Mouse (Mus musculus) embryonic fibroblast, embryonic 13.5 days (primary cell): ENCODE measurements at regions not wholly inside any gene's neighbourhood (a gene's known extent, or its start where the extent isn't known, plus 50 kb on each side); places are given as distances from the start of the nearest gene placed in this dataset.

Source experiments
- CTCF ChIP-seq: IDR thresholded peaks from 2 replicates; pipeline ENCODE4 v1.5.1; 2011; ENCODE audit warnings: mild to moderate bottlenecking, control low read depth, low read length, moderate library complexity, borderline replicate concordance; ENCODE audit not compliant: insufficient read depth
- POLR2A ChIP-seq: IDR thresholded peaks from 2 replicates; pipeline ENCODE4 v1.6.1; 2011; ENCODE audit warnings: low read depth, mild to moderate bottlenecking, control low read depth, low read length, moderate library complexity

DNA sequence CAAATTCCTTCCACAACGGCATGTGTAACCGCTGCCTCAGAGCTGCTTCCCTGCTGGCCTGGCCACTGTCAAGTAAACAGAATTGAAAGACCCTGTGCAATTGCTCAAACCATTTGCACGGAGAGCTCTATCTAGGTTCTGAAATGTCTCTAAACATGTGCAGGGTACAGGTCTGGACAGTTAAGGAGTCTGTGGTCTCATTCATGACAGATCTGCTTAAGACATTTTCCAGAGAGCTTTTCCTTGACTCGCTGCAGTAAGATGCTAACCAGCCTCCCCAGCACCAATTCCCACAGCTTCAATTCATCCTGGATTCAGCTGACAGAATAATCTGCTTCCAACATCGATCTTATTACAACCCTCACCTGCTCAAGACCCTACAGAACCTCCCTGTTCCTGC, 235.1 kb upstream of the Mpped2 start:
- TF ChIP-seq CTCF (no peak), POLR2A (no peak)
